Mouse (Mus musculus) ES-E14 (cell line): ENCODE results near the gene Adamts7. TPM values are rescaled to one million over a fixed set of nuclear protein-coding genes. Genes with fewer than 3 reads are reported as not detected.

Source experiments
- DNase-seq: peaks from one replicate; pipeline ENCODE4 v3.0.0-alpha.2; 2013; ENCODE audit warnings: low read depth, low spot score
- H3K27ac ChIP-seq: 2 replicates; pipeline ENCODE4 v1.5.1; 2012; ENCODE audit warnings: low read depth, mild to moderate bottlenecking, low read length, moderate library complexity, mixed read lengths; ENCODE audit not compliant: poor library complexity, insufficient read depth, severe bottlenecking
- H3K36me3 ChIP-seq: 2 replicates; pipeline ENCODE4 v1.6.1; 2012; ENCODE audit warnings: mild to moderate bottlenecking, low read length, moderate library complexity, mixed read lengths; ENCODE audit not compliant: control insufficient read depth, poor library complexity, insufficient read depth, severe bottlenecking
- H3K4me1 ChIP-seq, 2 experiments: fragments of 150-350 bp in 1 of 2; sonication (generic) in 1 of 2; 2 replicates each; pipeline ENCODE4 v1.6.1; 2012; ENCODE audit warnings: low read length in 2 of 2, mild to moderate bottlenecking in 1 of 2, mixed read lengths in 1 of 2; ENCODE audit not compliant: control insufficient read depth in 2 of 2, insufficient read depth in 2 of 2, poor library complexity in 1 of 2
- H3K4me3 ChIP-seq, 2 experiments: fragments of 150-350 bp in 1 of 2; sonication (generic) in 1 of 2; 2 replicates each; pipeline ENCODE4 v1.5.1; 2012; ENCODE audit warnings: low read length in 2 of 2, low read depth in 1 of 2, mild to moderate bottlenecking in 1 of 2, mixed read lengths in 1 of 2; ENCODE audit not compliant: insufficient read depth in 1 of 2, poor library complexity in 1 of 2, severe bottlenecking in 1 of 2
- H3K9ac ChIP-seq: 2 replicates; pipeline ENCODE4 v1.6.1; 2012; ENCODE audit warnings: low read depth, mild to moderate bottlenecking, low read length, mixed read lengths; ENCODE audit not compliant: poor library complexity, insufficient read depth, severe bottlenecking
- H3K9me3 ChIP-seq: fragments of 150-350 bp; sonication (generic); 2 replicates; pipeline ENCODE4 v1.6.1; 2012; ENCODE audit warnings: low read depth, mild to moderate bottlenecking, low read length; ENCODE audit not compliant: control insufficient read depth, insufficient read depth
- CHD2 ChIP-seq: IDR thresholded peaks from 2 replicates; pipeline ENCODE4 v1.6.1; 2014; ENCODE audit warnings: mild to moderate bottlenecking, low read depth, low read length, inconsistent platforms
- HCFC1 ChIP-seq: IDR thresholded peaks from 2 replicates; pipeline ENCODE4 v1.6.1; 2012; ENCODE audit warnings: low read length, inconsistent platforms, borderline replicate concordance; ENCODE audit not compliant: insufficient read depth
- MAFK ChIP-seq: IDR thresholded peaks from 2 replicates; pipeline ENCODE4 v1.6.1; 2014; ENCODE audit warnings: mild to moderate bottlenecking, low read depth, low read length, inconsistent platforms; ENCODE audit not compliant: insufficient read depth
- ZC3H11A ChIP-seq: IDR thresholded peaks from 2 replicates; pipeline ENCODE4 v1.6.1; 2012; ENCODE audit warnings: low read depth, mild to moderate bottlenecking, inconsistent platforms, low read length, borderline replicate concordance
- ZNF384 ChIP-seq: IDR thresholded peaks from 2 replicates; pipeline ENCODE4 v1.6.1; 2012; ENCODE audit warnings: low read depth, low read length, inconsistent platforms
- in situ Hi-C, 2 experiments: fragments of 600-800 bp; cut with MboI; formaldehyde crosslinking; loops; one replicate each; pipeline ENCODE4 v1.15.1; 2025; ENCODE audit warnings: low sequenced_read_pairs in 2 of 2, inconsistent platforms in 1 of 2; ENCODE audit not compliant: unreplicated experiment in 2 of 2
- total RNA-seq: library from RNA; depleted of rRNA; stranded (reverse); fragments of 300-350 nt; gene quantifications from 2 replicates; pipeline ENCODE4 v1.2.3, GENCODE M21; 2012

Adamts7 gene
- total RNA-seq, 1 experiment, result 9.5 TPM

DNA sequence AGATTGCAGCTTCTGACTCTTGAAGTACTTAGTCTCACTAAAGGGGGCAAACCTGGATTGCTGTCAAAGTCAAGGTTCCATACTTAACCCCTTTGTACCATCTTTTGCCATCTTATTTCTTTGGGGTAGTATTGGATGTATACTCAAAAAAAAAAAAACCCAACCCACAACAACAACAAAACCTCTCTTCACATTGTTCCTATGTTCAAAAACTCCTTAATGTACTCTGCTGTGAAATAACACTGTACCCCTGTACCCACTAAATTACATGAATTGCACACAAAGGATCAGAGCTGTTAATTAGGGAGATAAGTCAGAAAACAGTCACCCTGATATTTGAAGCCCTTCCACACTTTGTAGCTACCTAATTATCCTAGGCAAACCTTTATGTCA is 47.6 kb upstream of the Adamts7 start:
- Histone ChIP-seq H3K4me3 (peak overlapping the region in 1 of 2 experiments; percentile 68; a peak in 1 of 4 replicates), H3K27ac (no peak overlapping the region), H3K9ac (no peak overlapping the region; the same call in 1 of the 2 replicates), H3K36me3 (no peaks in the 10 kb centered on the region), H3K4me1 (peaks cover 2 to 6% of the 10 kb centered on the region in 2 experiments; a peak in 1 of 4 replicates), H3K9me3 (no peaks in the 10 kb centered on the region)
- in situ Hi-C loops, result no loop called here
- TF ChIP-seq ZNF384 (peak; percentile 59), ZC3H11A (no peak)
- DNase-seq, result no peak

DNA sequence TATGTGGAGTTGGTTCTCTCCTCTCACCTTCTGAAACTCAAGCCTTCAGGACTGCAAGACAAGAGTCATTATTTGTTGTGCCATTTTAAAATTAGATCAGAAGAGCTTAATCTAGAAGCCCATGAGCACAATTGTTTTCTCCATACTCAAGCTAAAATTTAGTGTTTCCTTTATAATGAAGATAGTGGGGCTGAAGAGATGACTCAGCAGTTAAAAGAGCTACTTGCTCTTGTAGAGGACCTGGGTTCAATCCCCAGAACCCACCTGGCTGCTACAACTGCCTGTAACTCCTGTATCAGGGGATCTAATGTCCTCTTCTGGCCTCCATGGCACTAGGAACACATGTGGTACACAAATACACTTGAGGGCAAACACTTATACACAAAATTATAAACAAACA is 45.6 kb upstream of the Adamts7 start:
- TF ChIP-seq ZNF384 (no peak), MAFK (no peak), HCFC1 (no peak), ZC3H11A (no peak), CHD2 (no peak)
- Histone ChIP-seq H3K9me3 (no peaks in the 10 kb centered on the region), H3K4me1 (peaks cover 0 to 4% of the 10 kb centered on the region in 2 experiments; a peak in 1 of 4 replicates), H3K27ac (no peak overlapping the region), H3K4me3 (no peak overlapping the region), H3K9ac (no peak overlapping the region; the same call in 1 of the 2 replicates), H3K36me3 (no peaks in the 10 kb centered on the region)
- DNase-seq, result no peak
- in situ Hi-C loops, result no loop called here

DNA sequence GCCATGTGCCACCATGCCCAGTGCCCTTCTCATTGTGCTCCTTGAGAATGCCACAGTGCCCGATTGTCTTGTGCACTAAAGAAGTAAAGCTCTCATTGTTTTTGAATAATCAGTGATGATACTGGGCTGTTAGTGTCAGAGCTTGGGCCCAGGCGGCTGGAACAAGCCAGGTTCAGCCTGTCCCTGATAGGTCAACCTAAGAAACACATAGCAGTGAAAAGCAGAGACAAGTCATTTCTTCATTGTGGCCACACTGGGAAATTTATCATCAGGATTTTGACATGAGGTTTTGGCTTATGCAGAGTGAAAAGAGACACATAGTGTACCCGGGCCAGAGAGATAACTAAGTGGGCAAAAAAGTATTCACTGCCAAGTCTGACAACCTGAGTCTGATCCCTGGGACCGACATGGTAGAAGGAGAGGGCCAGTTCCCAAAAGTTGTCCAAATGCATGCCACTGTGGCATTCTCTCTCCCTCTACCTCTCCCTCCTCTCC is 40.6 kb upstream of the Adamts7 start:
- Histone ChIP-seq H3K9ac (no peak overlapping the region), H3K4me3 (no peak overlapping the region), H3K4me1 (peaks cover 2 to 5% of the 10 kb centered on the region in 2 experiments; a peak in 2 of 4 replicates), H3K9me3 (no peaks in the 10 kb centered on the region), H3K27ac (no peak overlapping the region), H3K36me3 (no peaks in the 10 kb centered on the region)
- in situ Hi-C loops, result no loop called here
- TF ChIP-seq MAFK, result no peak
- TF ChIP-seq CHD2, result no peak
- no peak for DNase-seq

DNA sequence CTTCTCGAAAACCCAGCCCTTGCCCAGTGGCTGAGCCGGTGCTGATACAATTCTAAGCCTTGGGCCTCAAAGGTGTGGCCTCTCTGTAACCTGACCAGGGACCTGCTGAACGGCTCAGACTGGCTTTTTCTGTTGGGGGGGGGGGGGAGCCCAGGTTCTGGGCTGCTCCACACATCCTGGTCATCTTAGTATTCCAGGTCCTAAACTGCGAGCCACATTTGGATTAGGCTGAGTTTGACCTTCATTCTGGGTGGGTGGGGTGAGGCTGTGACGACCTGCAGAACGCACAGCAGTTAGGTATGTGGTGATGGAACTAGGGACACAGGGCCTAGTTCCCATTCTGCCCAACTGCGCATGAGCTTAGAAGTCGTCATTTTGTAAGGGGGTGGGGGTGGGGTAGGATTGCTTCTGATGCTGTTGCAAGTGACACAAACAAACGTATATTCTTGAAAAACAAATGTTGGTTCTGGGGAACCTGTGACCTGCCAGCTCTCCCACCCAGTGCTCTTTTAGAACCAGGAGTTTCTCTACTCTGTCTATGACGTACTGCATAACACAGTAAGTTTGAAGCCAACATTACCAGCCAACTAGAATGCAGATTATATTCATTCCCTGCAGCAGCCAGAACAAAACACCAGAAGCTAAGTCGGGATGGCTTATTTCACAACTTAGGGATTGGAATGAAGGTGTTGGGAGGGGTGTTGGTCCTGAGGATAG is 38.6 kb upstream of the Adamts7 start:
- Histone ChIP-seq H3K9ac (no peak overlapping the region), H3K4me1 (peaks cover 2 to 5% of the 10 kb centered on the region in 2 experiments; a peak in 2 of 4 replicates), H3K4me3 (no peak overlapping the region), H3K9me3 (no peaks in the 10 kb centered on the region), H3K27ac (no peak overlapping the region), H3K36me3 (no peaks in the 10 kb centered on the region)
- DNase-seq, result no peak
- TF ChIP-seq MAFK, result no peak
- TF ChIP-seq ZC3H11A, result no peak
- TF ChIP-seq CHD2, result no peak
- no peak for TF ChIP-seq ZNF384
- no peak for TF ChIP-seq HCFC1
- in situ Hi-C loops, result no loop called here

DNA sequence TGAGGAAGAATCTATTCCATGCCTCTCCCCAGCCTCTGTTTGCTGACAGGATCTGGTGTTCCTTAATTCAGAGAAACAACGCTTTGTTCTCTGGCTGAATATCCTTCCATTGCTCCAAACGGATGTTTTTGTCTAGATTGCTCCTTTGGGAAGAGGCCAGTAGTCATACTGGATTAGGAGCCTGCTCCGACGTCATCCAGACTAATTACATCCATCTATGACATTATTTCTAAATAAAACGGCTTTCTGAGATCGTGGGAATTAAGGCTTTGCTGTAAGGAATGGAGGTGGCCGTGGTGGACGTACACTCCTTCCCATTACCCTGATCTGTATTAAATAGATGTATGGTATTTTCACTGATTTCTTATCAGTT is 38.0 kb upstream of the Adamts7 start:
- Histone ChIP-seq H3K4me3 (no peak overlapping the region), H3K36me3 (no peaks in the 10 kb centered on the region), H3K27ac (no peak overlapping the region; the same call in 1 of the 2 replicates), H3K9me3 (no peaks in the 10 kb centered on the region), H3K9ac (no peak overlapping the region), H3K4me1 (peaks cover 2 to 5% of the 10 kb centered on the region in 2 experiments; a peak in 2 of 4 replicates)
- no peak for TF ChIP-seq CHD2
- TF ChIP-seq ZNF384, result no peak
- no peak for TF ChIP-seq MAFK
- TF ChIP-seq HCFC1, result no peak
- no peak for TF ChIP-seq ZC3H11A
- DNase-seq, result no peak
- in situ Hi-C loops, result no loop called here
